Mouse (Mus musculus) MEL (cell line): Measurements from ENCODE around the gene Dock1. TPM values are rescaled to one million over a fixed set of nuclear protein-coding genes. Genes with fewer than 3 reads are reported as not detected.
A peak's percentile ranks its signal among the peaks of the same experiment; 100 is the strongest.

Source experiments
- DNase-seq: peaks from one replicate; pipeline ENCODE4 v3.0.0; 2011; ENCODE audit warnings: low read depth, low spot score
- H3K27ac ChIP-seq: 2 replicates; pipeline ENCODE4 v1.5.1; 2012; ENCODE audit warnings: low read depth, mild to moderate bottlenecking, control low read depth, low read length, moderate library complexity; ENCODE audit not compliant: control insufficient read depth
- H3K27me3 ChIP-seq, 2 experiments: fragments of 150-350 bp in 1 of 2; sonication (generic) in 1 of 2; 2 replicates each; pipeline ENCODE4 v1.6.1; 2012; ENCODE audit warnings: low read length in 2 of 2, mild to moderate bottlenecking in 2 of 2, improper control_type of control experiment in 1 of 2, moderate library complexity in 1 of 2; ENCODE audit not compliant: insufficient read depth in 2 of 2, control insufficient read depth in 1 of 2
- H3K36me3 ChIP-seq, 2 experiments: 2 replicates each; pipeline ENCODE4 v1.6.1; 2012 to 2014; ENCODE audit warnings: low read length in 2 of 2, improper control_type of control experiment in 1 of 2, inconsistent platforms in 1 of 2, mild to moderate bottlenecking in 1 of 2; ENCODE audit not compliant: insufficient read depth in 2 of 2, control insufficient read depth in 1 of 2
- H3K4me1 ChIP-seq, 2 experiments: fragments of 150-350 bp in 1 of 2; sonication (generic) in 1 of 2; 2 replicates each; pipeline ENCODE4 v1.6.1; 2012; ENCODE audit warnings: low read length in 2 of 2, improper control_type of control experiment in 1 of 2, mild to moderate bottlenecking in 1 of 2; ENCODE audit not compliant: insufficient read depth in 2 of 2, control insufficient read depth in 1 of 2
- H3K4me3 ChIP-seq, 2 experiments: fragments of 150-350 bp in 1 of 2; sonication (generic) in 1 of 2; 2 replicates each; pipeline ENCODE4 v1.5.1; 2012; ENCODE audit warnings: low read depth in 2 of 2, low read length in 2 of 2, mild to moderate bottlenecking in 2 of 2, moderate library complexity in 2 of 2, control low read depth in 1 of 2, improper control_type of control experiment in 1 of 2; ENCODE audit not compliant: control insufficient read depth in 1 of 2, insufficient read depth in 1 of 2
- H3K79me2 ChIP-seq: 2 replicates; pipeline ENCODE4 v1.6.1; 2012; ENCODE audit warnings: mild to moderate bottlenecking, low read length, moderate library complexity; ENCODE audit not compliant: control insufficient read depth, poor library complexity, insufficient read depth
- H3K9ac ChIP-seq: 2 replicates; pipeline ENCODE4 v1.6.1; 2012; ENCODE audit warnings: low read depth, mild to moderate bottlenecking, control low read depth, low read length, moderate library complexity; ENCODE audit not compliant: control insufficient read depth, poor library complexity, severe bottlenecking
- H3K9me3 ChIP-seq: fragments of 150-350 bp; sonication (generic); replicated peaks from 2 replicates; pipeline ENCODE4 v1.6.1; 2012; ENCODE audit warnings: mild to moderate bottlenecking, low read length, improper control_type of control experiment, moderate library complexity; ENCODE audit not compliant: insufficient read depth
- CHD1 ChIP-seq: IDR thresholded peaks from 2 replicates; pipeline ENCODE4 v1.6.1; 2012; ENCODE audit warnings: low read depth, mild to moderate bottlenecking, inconsistent platforms, low read length, improper control_type of control experiment
- CHD2 ChIP-seq: IDR thresholded peaks from 2 replicates; pipeline ENCODE4 v1.6.1; 2011; ENCODE audit warnings: low read length, improper control_type of control experiment
- CTCF ChIP-seq, 3 experiments: IDR thresholded peaks in 2 of 3; conservative IDR thresholded peaks in 1 of 3; 2 replicates each; pipeline ENCODE4 v1.5.1; 2011 to 2012; ENCODE audit warnings: low read length in 3 of 3, low read depth in 2 of 3, mild to moderate bottlenecking in 2 of 3, improper control_type of control experiment in 1 of 3, inconsistent platforms in 1 of 3, mixed read lengths in 1 of 3, moderate library complexity in 1 of 3; ENCODE audit not compliant: control insufficient read depth in 1 of 3, insufficient read depth in 1 of 3, poor library complexity in 1 of 3, severe bottlenecking in 1 of 3
- GATA1 ChIP-seq: IDR thresholded peaks from 2 replicates; pipeline ENCODE4 v1.6.1; 2011; ENCODE audit warnings: low read depth, low read length, improper control_type of control experiment
- MAFK ChIP-seq: IDR thresholded peaks from 2 replicates; pipeline ENCODE4 v1.6.1; 2011; ENCODE audit warnings: low read depth, mild to moderate bottlenecking, low read length, improper control_type of control experiment, borderline replicate concordance
- MAX ChIP-seq: IDR thresholded peaks from 2 replicates; pipeline ENCODE4 v1.6.1; 2011; ENCODE audit warnings: low read length, improper control_type of control experiment
- MAZ ChIP-seq: IDR thresholded peaks from 2 replicates; pipeline ENCODE4 v1.6.1; 2012; ENCODE audit warnings: low read depth, mild to moderate bottlenecking, inconsistent platforms, low read length, improper control_type of control experiment
- MYB ChIP-seq: IDR thresholded peaks from 2 replicates; pipeline ENCODE4 v1.6.1; 2011; ENCODE audit warnings: mild to moderate bottlenecking, low read depth, low read length, improper control_type of control experiment
- MYC ChIP-seq: IDR thresholded peaks from 2 replicates; pipeline ENCODE4 v1.6.1; 2011; ENCODE audit warnings: low read depth, mild to moderate bottlenecking, low read length, improper control_type of control experiment, moderate library complexity
- POLR2AphosphoS2 ChIP-seq: IDR thresholded peaks from 2 replicates; pipeline ENCODE4 v1.6.1; 2011; ENCODE audit warnings: low read length, improper control_type of control experiment
- POLR2AphosphoS5 ChIP-seq: IDR thresholded peaks from 2 replicates; pipeline ENCODE4 v1.6.1; 2012; ENCODE audit warnings: low read depth, borderline replicate concordance, mild to moderate bottlenecking, inconsistent platforms, low read length, moderate library complexity, mixed read lengths
- SMC3 ChIP-seq: IDR thresholded peaks from 2 replicates; pipeline ENCODE4 v1.6.1; 2011; ENCODE audit warnings: low read depth, low read length, improper control_type of control experiment
- TAL1 ChIP-seq: IDR thresholded peaks from 2 replicates; pipeline ENCODE4 v1.6.1; 2012; ENCODE audit warnings: mild to moderate bottlenecking, inconsistent platforms, low read length, moderate library complexity, mixed read lengths
- polyA plus RNA-seq, 2 experiments: library from polyadenylated mRNA; stranded (reverse) in 1 of 2; unstranded in 1 of 2; fragments of >175 nt in 1 of 2; fragments of >200 nt in 1 of 2; gene quantifications; 2 replicates each; pipeline versions ENCODE4 v1.2.1 to v1.2.4; 2012; ENCODE audit warnings: low replicate concordance in 2 of 2, low read depth in 1 of 2; ENCODE audit not compliant: insufficient read length in 2 of 2, insufficient read depth in 1 of 2, missing spikeins in 1 of 2
- total RNA-seq: library from RNA; depleted of rRNA; stranded (reverse); fragments of 300-350 nt; gene quantifications from 2 replicates; pipeline ENCODE4 v1.2.3, GENCODE M21; 2012

The Dock1 gene
- total and polyA plus RNA-seq, 3 experiments = not detected

DNA sequence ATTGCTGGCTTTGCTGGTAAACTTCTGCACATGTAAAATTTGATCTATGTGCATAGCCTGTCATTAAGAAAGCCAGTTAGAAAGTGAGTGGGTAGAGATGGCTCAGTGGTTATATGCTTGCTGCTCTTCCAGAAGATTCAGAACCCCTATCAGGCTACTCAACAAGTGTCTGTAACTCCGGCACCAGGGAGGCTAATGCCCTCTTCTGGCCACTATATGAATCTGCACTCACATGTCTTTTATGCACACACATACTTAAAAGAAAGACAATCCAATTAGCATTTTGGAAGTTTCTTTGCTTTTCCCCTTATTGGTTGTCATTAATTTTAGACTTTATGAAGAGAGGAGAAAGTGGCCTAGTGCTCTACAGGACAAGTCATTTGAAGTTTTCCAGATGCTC lies 41.1 kb downstream of the Dock1 start:
- TF ChIP-seq MAFK = no peak
- TF ChIP-seq CTCF (IDR thresholded peaks at IDR 0.05 in 2 of 3, conservative IDR thresholded peaks at IDR 0.05 in 1 of 3; ENCODE audit: control insufficient read depth in 1 of 3, insufficient read depth in 1 of 3, low read depth in 2 of 3, low read length in 3 of 3, poor library complexity in 1 of 3, severe bottlenecking in 1 of 3) = 0 out of 6 replicates have a peak, but pooled peaks of 1 of the 3 experiments have one; percentile 2
- H3K9me3 ChIP-seq = no peaks in the 10 kb centered on the region
- H3K4me1 ChIP-seq = no peaks in the 10 kb centered on the region
- no peaks in the 10 kb centered on the region for H3K79me2 ChIP-seq
- H3K4me3 ChIP-seq = no peak overlapping the region
- H3K9ac ChIP-seq = no peak overlapping the region
- no peaks in the 10 kb centered on the region for H3K36me3 ChIP-seq
- H3K27me3 ChIP-seq = no peaks in the 10 kb centered on the region
- DNase-seq = no peak
- no peak overlapping the region for H3K27ac ChIP-seq

GRCm38 (mm10) chr7:134719406-134719805 lies 49.0 kb downstream of the Dock1 start:
- Histone ChIP-seq H3K79me2 (no peaks in the 10 kb centered on the region), H3K27me3 (no peaks in the 10 kb centered on the region), H3K4me3 (no peak overlapping the region), H3K9me3 (no peaks in the 10 kb centered on the region), H3K27ac (no peak overlapping the region), H3K9ac (no peak overlapping the region), H3K36me3 (no peaks in the 10 kb centered on the region), H3K4me1 (no peaks in the 10 kb centered on the region)
- TF ChIP-seq SMC3 = no peak
- no peak for TF ChIP-seq MYB
- no peak for DNase-seq

- no peaks in the 10 kb centered on the region for H3K79me2 ChIP-seq
- no peak overlapping the region for H3K9ac ChIP-seq
- H3K9me3 ChIP-seq = no peaks in the 10 kb centered on the region
- H3K27me3 ChIP-seq = no peaks in the 10 kb centered on the region
- no peak for DNase-seq
- H3K36me3 ChIP-seq = no peaks in the 10 kb centered on the region
- H3K4me1 ChIP-seq = no peaks in the 10 kb centered on the region
- TF ChIP-seq POLR2AphosphoS5 = no peak
- TF ChIP-seq MAX = no peak
- TF ChIP-seq CHD2 = no peak
- no peak for TF ChIP-seq MAZ
- no peak for TF ChIP-seq GATA1
- no peak for TF ChIP-seq CHD1
- TF ChIP-seq TAL1 = no peak
- no peak for TF ChIP-seq MYC
- TF ChIP-seq POLR2AphosphoS2 = no peak
- no peak overlapping the region for H3K27ac ChIP-seq
- no peak overlapping the region for H3K4me3 ChIP-seq
Measured at GRCm38 (mm10) chr7:134722361-134722760, 51.9 kb downstream of the Dock1 start.
